Mouse (Mus musculus): Measurements from ENCODE around the gene Fgfr3. TPM values are rescaled to one million over a fixed set of nuclear protein-coding genes. Genes with fewer than 3 reads are reported as not detected.

Gene Fgfr3
- total RNA-seq, 4 experiments from 2014 or later, result 5.7 to 10.7 (median 9.3) TPM

- no peak for DNase-seq (ENCODE audit: low spot score)
Observed at GRCm38 (mm10) chr5:33697947-33698512, 23.4 kb upstream of the Fgfr3 start.

GRCm38 (mm10) chr5:33698669-33699068 is 22.8 kb upstream of the Fgfr3 start:
- no peak for DNase-seq (ENCODE audit: low spot score)

- DNase-seq (ENCODE audit: low spot score), result no peak
Observed at GRCm38 (mm10) chr5:33700010-33700409, 21.5 kb upstream of the Fgfr3 start.

GRCm38 (mm10) chr5:33701832-33702231 is 19.6 kb upstream of the Fgfr3 start:
- DNase-seq (ENCODE audit: low spot score), result no peak

- no peak for DNase-seq (ENCODE audit: low spot score)
Observed at GRCm38 (mm10) chr5:33703999-33704398, 17.5 kb upstream of the Fgfr3 start.

GRCm38 (mm10) chr5:33704945-33705611 is 16.4 kb upstream of the Fgfr3 start:
- no peak for DNase-seq (ENCODE audit: low spot score)

GRCm38 (mm10) chr5:33705612-33706349 is 15.7 kb upstream of the Fgfr3 start:
- no peak for DNase-seq (ENCODE audit: low spot score)

GRCm38 (mm10) chr5:33706350-33706629 is 15.2 kb upstream of the Fgfr3 start:
- DNase-seq (ENCODE audit: low spot score), result no peak

- no peak for DNase-seq (ENCODE audit: low spot score)
Observed at GRCm38 (mm10) chr5:33707163-33707562, 14.3 kb upstream of the Fgfr3 start.

GRCm38 (mm10) chr5:33709037-33709436 is 12.4 kb upstream of the Fgfr3 start:
- no peak for DNase-seq (ENCODE audit: low spot score)

GRCm38 (mm10) chr5:33712550-33712949 is 8.9 kb upstream of the Fgfr3 start:
- no peak for DNase-seq (ENCODE audit: low spot score)

GRCm38 (mm10) chr5:33715182-33715581 is 6.3 kb upstream of the Fgfr3 start:
- DNase-seq (ENCODE audit: low spot score), result no peak

GRCm38 (mm10) chr5:33716467-33716866 is 5.0 kb upstream of the Fgfr3 start:
- no peak for DNase-seq (ENCODE audit: low spot score)

GRCm38 (mm10) chr5:33718460-33718859 is 3.0 kb upstream of the Fgfr3 start:
- no peak for DNase-seq (ENCODE audit: low spot score)

GRCm38 (mm10) chr5:33720852-33721490 is 503 bp upstream of the Fgfr3 start:
- no peak for DNase-seq (ENCODE audit: low spot score)

- DNase-seq (ENCODE audit: low spot score), result no peak
Observed at GRCm38 (mm10) chr5:33722266-33723018, 968 bp downstream of the Fgfr3 start.

- no peak for DNase-seq (ENCODE audit: low spot score)
Observed at GRCm38 (mm10) chr5:33723019-33723640, 1.7 kb downstream of the Fgfr3 start.

- DNase-seq (ENCODE audit: low spot score), result no peak
Observed at GRCm38 (mm10) chr5:33723641-33724465, 2.4 kb downstream of the Fgfr3 start.

GRCm38 (mm10) chr5:33726081-33726647 is 4.7 kb downstream of the Fgfr3 start:
- no peak for DNase-seq (ENCODE audit: low spot score)

GRCm38 (mm10) chr5:33726891-33727290 is 5.4 kb downstream of the Fgfr3 start:
- DNase-seq (ENCODE audit: low spot score), result no peak

Data from heart, adult 8-10 months (tissue).